Mouse (Mus musculus) midbrain, embryonic 16.5 days (tissue): ENCODE data around the gene Dusp28. TPM values are rescaled to one million over a fixed set of nuclear protein-coding genes. Genes with fewer than 3 reads are reported as not detected.
A peak's percentile ranks its signal among the peaks of the same experiment; 100 is the strongest.

Experiments used
- ATAC-seq: fragments of 200-750 bp; cut with Nextera tagmentation; 2 replicates; pipeline ENCODE4 v1.8.0; 2017; ENCODE audit warnings: moderate TSS enrichment
- H3K27ac ChIP-seq: fragments of 300-500 bp; sonication (generic); 2 replicates; pipeline ENCODE4 v1.5.1; 2014; ENCODE audit warnings: mild to moderate bottlenecking, low read length, mixed read lengths
- H3K27me3 ChIP-seq: fragments of 300-500 bp; sonication (generic); 2 replicates; pipeline ENCODE4 v1.6.1; 2014; ENCODE audit warnings: low read depth, low read length, mixed read lengths; ENCODE audit not compliant: control insufficient read depth, insufficient read depth
- H3K36me3 ChIP-seq: fragments of 300-500 bp; sonication (generic); 2 replicates; pipeline ENCODE4 v1.6.1; 2014; ENCODE audit warnings: mild to moderate bottlenecking, low read length, moderate library complexity, mixed read lengths; ENCODE audit not compliant: control insufficient read depth, insufficient read depth
- H3K4me1 ChIP-seq: fragments of 300-500 bp; sonication (generic); 2 replicates; pipeline ENCODE4 v1.6.1; 2014; ENCODE audit warnings: mild to moderate bottlenecking, low read length, mixed read lengths; ENCODE audit not compliant: control insufficient read depth, insufficient read depth
- H3K4me2 ChIP-seq: fragments of 300-500 bp; sonication (generic); 2 replicates; pipeline ENCODE4 v1.6.1; 2014; ENCODE audit warnings: mild to moderate bottlenecking, low read length, mixed read lengths
- H3K4me3 ChIP-seq: fragments of 300-500 bp; sonication (generic); 2 replicates; pipeline ENCODE4 v1.5.1; 2014; ENCODE audit warnings: low read depth, mild to moderate bottlenecking, low read length, moderate library complexity, mixed read lengths
- H3K9ac ChIP-seq: fragments of 300-500 bp; sonication (generic); 2 replicates; pipeline ENCODE4 v1.6.1; 2014; ENCODE audit warnings: low read depth, low read length, mixed read lengths
- H3K9me3 ChIP-seq: fragments of 300-500 bp; sonication (generic); replicated peaks from 2 replicates; pipeline ENCODE4 v1.6.1; 2014; ENCODE audit warnings: mild to moderate bottlenecking, low read length, mixed read lengths; ENCODE audit not compliant: control insufficient read depth, poor library complexity, severe bottlenecking
- WGBS: fragments of 180-500 bp; shearing (Covaris S2); extraction: QIAGEN DNeasy Blood & Tissue Kit; methylation state at CpG from one replicate; pipeline ENCODE4 v1.1.7; 2014; 5-methylcytosine and 5-hydroxymethylcytosine counted together
- polyA plus RNA-seq: library from polyadenylated mRNA; unstranded; fragments of >200 nt; fragmentation: Nextera tagmentation; extraction: Ambion mirVana; gene quantifications from 2 replicates; pipeline ENCODE4 v1.2.1, GENCODE M21; 2015

Dusp28 gene
- polyA plus RNA-seq, 1 experiment from 2014 or later, result 17.5 TPM

GRCm38 (mm10) chr1:92911721-92912138 lies 4.9 kb downstream of the Dusp28 start:
- Histone ChIP-seq H3K9me3 (no peaks in the 10 kb centered on the region), H3K27ac (peak overlapping the region; percentile 97), H3K36me3 (peaks cover 21% of the 10 kb centered on the region), H3K4me2 (peak overlapping the region; percentile 99), H3K4me3 (peak overlapping the region; percentile 90), H3K27me3 (no peaks in the 10 kb centered on the region), H3K4me1 (peaks cover 33% of the 10 kb centered on the region), H3K9ac (peak overlapping the region; percentile 89)
- WGBS, result 30% methylated on average over 8 of the region's 8 CpGs
- ATAC-seq, result no peak

GRCm38 (mm10) chr1:92912286-92912685 lies 5.5 kb downstream of the Dusp28 start:
- 47% methylated on average over 1 of the region's 1 CpGs for WGBS
- peak overlapping the region; percentile 89 for H3K9ac ChIP-seq
- peak overlapping the region; percentile 97 for H3K27ac ChIP-seq
- H3K4me1 ChIP-seq, result peaks cover 33% of the 10 kb centered on the region
- H3K36me3 ChIP-seq, result peaks cover 27% of the 10 kb centered on the region
- peak overlapping the region; percentile 90 for H3K4me3 ChIP-seq
- peak overlapping the region; percentile 99 for H3K4me2 ChIP-seq
- no peaks in the 10 kb centered on the region for H3K9me3 ChIP-seq
- no peaks in the 10 kb centered on the region for H3K27me3 ChIP-seq
- no peak for ATAC-seq

GRCm38 (mm10) chr1:92914239-92914638 lies 7.5 kb downstream of the Dusp28 start:
- Histone ChIP-seq H3K27ac (no peak overlapping the region), H3K4me2 (no peak overlapping the region), H3K27me3 (no peaks in the 10 kb centered on the region), H3K4me3 (no peak overlapping the region), H3K9ac (no peak overlapping the region), H3K4me1 (peaks cover 25% of the 10 kb centered on the region), H3K9me3 (no peaks in the 10 kb centered on the region), H3K36me3 (peaks cover 46% of the 10 kb centered on the region)
- 87% methylated on average over 4 of the region's 4 CpGs for WGBS
- ATAC-seq, result no peak

- Histone ChIP-seq H3K27me3 (no peaks in the 10 kb centered on the region), H3K9me3 (no peaks in the 10 kb centered on the region), H3K36me3 (peaks cover 54% of the 10 kb centered on the region), H3K27ac (no peak overlapping the region), H3K4me3 (no peak overlapping the region), H3K4me2 (no peak overlapping the region), H3K9ac (no peak overlapping the region), H3K4me1 (peaks cover 17% of the 10 kb centered on the region)
- no peak for ATAC-seq
- WGBS, result 95% methylated on average over 11 of the region's 11 CpGs
Measured at GRCm38 (mm10) chr1:92914993-92915392, 8.2 kb downstream of the Dusp28 start.

GRCm38 (mm10) chr1:92916725-92917124 lies 9.9 kb downstream of the Dusp28 start:
- H3K4me3 ChIP-seq, result no peak overlapping the region
- no peaks in the 10 kb centered on the region for H3K9me3 ChIP-seq
- 97% methylated on average over 9 of the region's 9 CpGs for WGBS
- no peaks in the 10 kb centered on the region for H3K27me3 ChIP-seq
- H3K4me1 ChIP-seq, result peaks cover 15% of the 10 kb centered on the region
- H3K4me2 ChIP-seq, result no peak overlapping the region
- H3K36me3 ChIP-seq, result peaks cover 66% of the 10 kb centered on the region
- no peak for ATAC-seq
- no peak overlapping the region for H3K27ac ChIP-seq
- no peak overlapping the region for H3K9ac ChIP-seq

- Histone ChIP-seq H3K36me3 (peaks cover 66% of the 10 kb centered on the region), H3K27ac (no peak overlapping the region), H3K27me3 (no peaks in the 10 kb centered on the region), H3K9me3 (no peaks in the 10 kb centered on the region), H3K4me3 (no peak overlapping the region), H3K9ac (no peak overlapping the region), H3K4me2 (no peak overlapping the region), H3K4me1 (no peaks in the 10 kb centered on the region)
- 96% methylated on average over 11 of the region's 11 CpGs for WGBS
- no peak for ATAC-seq
Measured at GRCm38 (mm10) chr1:92919151-92919550, 12.4 kb downstream of the Dusp28 start.

GRCm38 (mm10) chr1:92919775-92920174 lies 13.0 kb downstream of the Dusp28 start:
- no peak overlapping the region for H3K4me3 ChIP-seq
- H3K9ac ChIP-seq, result no peak overlapping the region
- H3K36me3 ChIP-seq, result peaks cover 63% of the 10 kb centered on the region
- H3K27ac ChIP-seq, result no peak overlapping the region
- no peak for ATAC-seq
- no peaks in the 10 kb centered on the region for H3K4me1 ChIP-seq
- H3K4me2 ChIP-seq, result no peak overlapping the region
- H3K9me3 ChIP-seq, result no peaks in the 10 kb centered on the region
- WGBS, result 82% methylated on average over 12 of the region's 12 CpGs
- H3K27me3 ChIP-seq, result no peaks in the 10 kb centered on the region

- no peaks in the 10 kb centered on the region for H3K4me1 ChIP-seq
- H3K4me2 ChIP-seq, result no peak overlapping the region
- no peak overlapping the region for H3K4me3 ChIP-seq
- H3K36me3 ChIP-seq, result peaks cover 56% of the 10 kb centered on the region
- no peaks in the 10 kb centered on the region for H3K9me3 ChIP-seq
- ATAC-seq, result no peak
- no peak overlapping the region for H3K9ac ChIP-seq
- H3K27ac ChIP-seq, result no peak overlapping the region
- 85% methylated on average over 7 of the region's 7 CpGs for WGBS
- no peaks in the 10 kb centered on the region for H3K27me3 ChIP-seq
Measured at GRCm38 (mm10) chr1:92920474-92921200, 13.9 kb downstream of the Dusp28 start.

GRCm38 (mm10) chr1:92921496-92921895 lies 14.7 kb downstream of the Dusp28 start:
- no peak for ATAC-seq
- peaks cover 47% of the 10 kb centered on the region for H3K36me3 ChIP-seq
- H3K9me3 ChIP-seq, result no peaks in the 10 kb centered on the region
- H3K27me3 ChIP-seq, result no peaks in the 10 kb centered on the region
- H3K4me2 ChIP-seq, result no peak overlapping the region
- no peak overlapping the region for H3K4me3 ChIP-seq
- H3K9ac ChIP-seq, result no peak overlapping the region
- no peak overlapping the region for H3K27ac ChIP-seq
- H3K4me1 ChIP-seq, result no peaks in the 10 kb centered on the region
- 87% methylated on average over 4 of the region's 4 CpGs for WGBS
